Mouse (Mus musculus) liver, postnatal 0 days (tissue): ENCODE results near the gene Zfp790. TPM values are rescaled to one million over a fixed set of nuclear protein-coding genes. Genes with fewer than 3 reads are reported as not detected.

ENCODE experiments used
- ATAC-seq: fragments of 200-750 bp; cut with Nextera tagmentation; 2 replicates; pipeline ENCODE4 v1.8.0; 2017; ENCODE audit warnings: mild to moderate bottlenecking, moderate library complexity
- DNase-seq: peaks from one replicate; pipeline ENCODE4 v3.0.0-alpha.2; 2016
- H3K27ac ChIP-seq: fragments of 300-500 bp; sonication (generic); 2 replicates; pipeline ENCODE4 v1.5.1; 2014; ENCODE audit warnings: antibody characterized with exemption, moderate library complexity, mild to moderate bottlenecking, low read depth
- H3K27me3 ChIP-seq: fragments of 300-500 bp; sonication (generic); 2 replicates; pipeline ENCODE4 v1.6.1; 2014; ENCODE audit warnings: low read length, control low read depth, mixed read lengths; ENCODE audit not compliant: insufficient read depth
- H3K36me3 ChIP-seq: fragments of 300-500 bp; sonication (generic); replicated peaks from 2 replicates; pipeline ENCODE4 v1.6.1; 2014; ENCODE audit warnings: mild to moderate bottlenecking, control low read depth, low read length, moderate library complexity, mixed read lengths; ENCODE audit not compliant: insufficient read depth
- H3K4me1 ChIP-seq: fragments of 300-500 bp; sonication (generic); 2 replicates; pipeline ENCODE4 v1.6.1; 2014; ENCODE audit warnings: antibody characterized with exemption, mild to moderate bottlenecking, control low read depth; ENCODE audit not compliant: insufficient read depth
- H3K4me2 ChIP-seq: fragments of 300-500 bp; sonication (generic); 2 replicates; pipeline ENCODE4 v1.6.1; 2014; ENCODE audit warnings: low read depth, mild to moderate bottlenecking, low read length, moderate library complexity, mixed read lengths
- H3K4me3 ChIP-seq: fragments of 300-500 bp; sonication (generic); 2 replicates; pipeline ENCODE4 v1.5.1; 2014; ENCODE audit warnings: low read depth, low read length
- H3K9ac ChIP-seq: fragments of 300-500 bp; sonication (generic); replicated peaks from 2 replicates; pipeline ENCODE4 v1.6.1; 2014; ENCODE audit warnings: mild to moderate bottlenecking, moderate library complexity
- H3K9me3 ChIP-seq: fragments of 300-500 bp; sonication (generic); 2 replicates; pipeline ENCODE4 v1.6.1; 2016; ENCODE audit warnings: mild to moderate bottlenecking, control low read depth, low read length, mixed read lengths
- CTCF ChIP-seq: sonication (generic); IDR thresholded peaks from 2 replicates; pipeline ENCODE4 v1.5.1; 2016; ENCODE audit warnings: antibody characterized with exemption, low read depth
- EP300 ChIP-seq: IDR thresholded peaks from 2 replicates; pipeline ENCODE4 v1.6.1; 2016; ENCODE audit warnings: antibody characterized with exemption, low read depth, mild to moderate bottlenecking
- WGBS: fragments of 180-500 bp; shearing (Covaris S2); extraction: QIAGEN DNeasy Blood & Tissue Kit; methylation state at CpG from one replicate; pipeline ENCODE4 v1.1.7; 2014; ENCODE audit not compliant: insufficient replicate concordance; 5-methylcytosine and 5-hydroxymethylcytosine counted together
- polyA plus RNA-seq: library from polyadenylated mRNA; unstranded; fragments of >200 nt; fragmentation: Nextera tagmentation; extraction: Ambion mirVana; gene quantifications from 2 replicates; pipeline ENCODE4 v1.2.1, GENCODE M21; 2015

The Zfp790 gene
- polyA plus RNA-seq, result 2.2 and 2.5 TPM in 2 replicates

DNA sequence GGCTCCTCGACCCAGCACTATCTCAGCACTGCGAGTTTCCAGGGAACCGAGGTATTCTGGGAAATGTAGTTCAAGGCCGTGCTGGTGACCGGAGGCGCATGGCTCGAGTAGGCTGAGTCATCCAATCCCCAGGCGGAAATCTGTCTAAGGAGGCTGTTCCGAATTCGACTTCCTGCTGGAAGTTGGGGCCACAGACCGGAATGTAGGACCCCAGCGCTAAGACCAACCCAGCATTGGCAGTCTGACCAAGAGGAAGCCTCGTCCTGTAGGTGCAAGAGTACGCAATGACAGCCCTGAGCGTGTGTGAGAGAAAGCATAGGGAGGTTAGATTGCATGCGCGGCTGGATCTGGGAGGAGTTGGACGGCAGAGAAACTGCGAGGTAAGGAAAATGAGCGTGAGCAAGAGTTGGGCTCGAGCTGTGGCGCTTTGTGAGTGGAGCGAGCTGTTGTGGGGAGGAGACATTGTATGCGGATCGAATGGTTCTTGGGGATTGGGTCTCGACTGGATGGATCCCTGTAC, at the start of gene Zfp790:
Zfp790 (plus strand) TSS at position 205 of the 520 bp plus-strand sequence.
- peaks cover 36% of the 10 kb centered on the region for H3K4me1 ChIP-seq
- no peaks in the 10 kb centered on the region for H3K27me3 ChIP-seq
- H3K9ac ChIP-seq, result peak within 1 kb of the TSS; percentile 69
- H3K9me3 ChIP-seq, result no peaks in the 10 kb centered on the region
- peak; percentile 87 for DNase-seq
- peak within 1 kb of the TSS; percentile 75 for H3K4me3 ChIP-seq
- under 1% methylated on average over 26 of the region's 26 CpGs for WGBS
- H3K27ac ChIP-seq, result peak within 1 kb of the TSS; percentile 85
- peak; percentile 94 for ATAC-seq
- no peaks in the 10 kb centered on the region for H3K36me3 ChIP-seq
- TF ChIP-seq EP300, result no peak
- no peak for TF ChIP-seq CTCF
- H3K4me2 ChIP-seq, result peak within 1 kb of the TSS; percentile 98

DNA sequence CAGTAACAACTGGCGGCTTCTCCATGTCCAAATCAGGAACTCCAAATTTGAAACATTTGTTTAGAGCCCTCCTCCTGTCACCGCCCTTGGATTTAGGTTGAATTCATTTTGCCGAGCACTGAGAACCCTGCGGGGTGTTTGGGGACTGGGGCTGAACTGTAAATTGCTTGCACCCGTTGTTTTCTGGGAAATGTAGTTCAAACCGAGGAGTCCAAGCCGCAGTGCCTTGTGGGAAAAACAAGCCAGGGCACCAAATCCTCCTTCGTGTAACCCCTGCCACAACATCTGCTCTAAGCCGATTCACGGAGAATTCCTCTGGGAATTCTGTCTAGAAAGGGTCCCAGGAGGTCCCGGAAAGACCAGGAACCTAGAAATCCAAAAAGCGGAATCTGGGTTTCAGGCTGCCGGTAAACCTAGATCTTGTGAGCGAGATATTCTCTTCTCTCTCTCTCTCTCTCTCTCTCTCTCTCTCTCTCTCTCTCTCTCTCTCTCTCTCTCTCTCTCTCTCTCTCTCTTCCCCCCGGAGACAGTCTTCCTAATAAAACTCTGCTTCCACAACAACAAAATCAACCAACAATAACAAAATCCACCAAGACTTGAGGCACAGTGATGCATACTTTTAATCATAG, 48.7 kb upstream of the Zfp790 start:
- no peak for TF ChIP-seq EP300
- TF ChIP-seq CTCF, result no peak
- Histone ChIP-seq H3K27ac (peak overlapping the region; percentile 90), H3K36me3 (peaks cover 2% of the 10 kb centered on the region; the same call in 1 of the 2 replicates), H3K4me1 (peaks cover 19% of the 10 kb centered on the region), H3K27me3 (no peaks in the 10 kb centered on the region), H3K9ac (peak overlapping the region; percentile 54), H3K4me3 (peak overlapping the region; percentile 67), H3K9me3 (no peaks in the 10 kb centered on the region), H3K4me2 (peak overlapping the region; percentile 94)
- DNase-seq (peak; percentile 80), ATAC-seq (peak; percentile 63)
- WGBS, result 1% methylated on average over 15 of the region's 15 CpGs

DNA sequence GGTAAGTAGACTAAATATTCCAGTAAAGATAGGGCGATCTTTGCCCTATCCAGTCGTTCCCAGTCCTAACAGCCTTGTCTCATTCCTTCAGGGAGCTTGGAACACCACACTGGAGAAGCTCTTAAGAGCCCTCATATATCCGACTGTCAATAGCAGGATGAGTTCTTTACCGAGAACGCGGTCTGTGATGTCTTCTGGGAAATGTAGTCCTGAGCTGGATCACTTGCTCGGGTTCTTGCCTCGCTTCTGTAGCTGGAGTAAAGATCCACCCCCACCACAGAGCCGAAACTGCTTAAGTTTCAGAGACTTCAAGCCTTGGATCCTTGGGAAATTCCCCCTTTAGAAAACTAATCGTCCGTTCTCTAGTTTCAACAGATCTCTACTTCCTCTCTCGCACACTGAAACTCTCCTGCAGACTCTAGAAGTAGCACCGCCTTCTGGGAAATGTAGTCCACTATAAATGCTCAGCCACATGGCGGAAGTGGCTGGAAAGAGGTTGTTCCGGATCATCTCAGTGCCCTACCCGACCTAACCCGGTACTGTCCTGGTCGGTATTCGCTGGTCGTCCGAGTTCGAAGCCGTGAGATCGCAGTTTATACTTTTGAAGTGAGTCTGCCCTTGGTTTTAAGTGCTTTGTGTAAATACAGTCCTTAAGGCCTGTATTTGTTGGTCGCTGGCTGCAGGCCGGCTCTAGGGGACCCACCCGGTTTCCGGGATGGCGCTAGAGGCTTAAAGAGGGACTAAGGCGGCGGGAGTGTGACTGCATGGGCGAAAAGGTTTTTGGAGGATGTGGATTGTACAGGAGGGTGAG, 47.6 kb upstream of the Zfp790 start, which contains the start of gene Zfp84:
Zfp84 (plus strand) TSS at position 463 of the 811 bp plus-strand sequence.
- WGBS, result under 1% methylated on average over 32 of the region's 32 CpGs
- Histone ChIP-seq H3K4me1 (peaks cover 19% of the 10 kb centered on the region), H3K4me2 (peak within 1 kb of the TSS; percentile 94), H3K36me3 (peaks cover 7% of the 10 kb centered on the region), H3K27me3 (no peaks in the 10 kb centered on the region), H3K27ac (peak within 1 kb of the TSS; percentile 90), H3K9me3 (no peaks in the 10 kb centered on the region), H3K9ac (peak within 1 kb of the TSS; percentile 65), H3K4me3 (peak within 1 kb of the TSS; percentile 67)
- DNase-seq (peak; percentile 86), ATAC-seq (peak; percentile 97)
- no peak for TF ChIP-seq EP300
- no peak for TF ChIP-seq CTCF

DNA sequence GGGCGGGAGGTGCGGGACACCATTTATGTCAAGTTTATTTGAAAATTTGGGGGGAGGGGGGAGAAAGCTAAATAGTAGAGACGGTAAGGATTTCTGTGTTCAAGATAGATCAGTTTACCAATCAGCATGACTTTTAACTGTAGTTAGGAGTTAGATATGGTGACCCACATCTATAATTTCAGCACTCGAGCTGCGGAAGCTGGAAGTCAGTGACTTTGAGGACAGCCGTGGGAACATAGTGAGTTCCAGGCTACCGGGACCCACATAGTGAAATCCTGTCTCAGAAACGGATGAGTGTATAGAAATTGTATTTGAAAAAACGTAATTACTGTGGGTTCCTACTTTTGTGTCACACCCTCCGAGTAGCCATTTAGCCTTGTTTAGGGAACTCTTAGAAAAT, 46.9 kb upstream of the Zfp790 start:
- peak overlapping the region; percentile 90 for H3K27ac ChIP-seq
- H3K4me2 ChIP-seq, result peak overlapping the region; percentile 94
- H3K9me3 ChIP-seq, result no peaks in the 10 kb centered on the region
- no peaks in the 10 kb centered on the region for H3K27me3 ChIP-seq
- DNase-seq (no peak), ATAC-seq (no peak)
- peak overlapping the region; percentile 65 for H3K9ac ChIP-seq
- H3K4me3 ChIP-seq, result peak overlapping the region; percentile 67
- WGBS, result 2% methylated on average over 10 of the region's 10 CpGs
- H3K4me1 ChIP-seq, result peaks cover 19% of the 10 kb centered on the region
- H3K36me3 ChIP-seq, result peaks cover 13% of the 10 kb centered on the region
- TF ChIP-seq EP300, result no peak
- TF ChIP-seq CTCF, result no peak

DNA sequence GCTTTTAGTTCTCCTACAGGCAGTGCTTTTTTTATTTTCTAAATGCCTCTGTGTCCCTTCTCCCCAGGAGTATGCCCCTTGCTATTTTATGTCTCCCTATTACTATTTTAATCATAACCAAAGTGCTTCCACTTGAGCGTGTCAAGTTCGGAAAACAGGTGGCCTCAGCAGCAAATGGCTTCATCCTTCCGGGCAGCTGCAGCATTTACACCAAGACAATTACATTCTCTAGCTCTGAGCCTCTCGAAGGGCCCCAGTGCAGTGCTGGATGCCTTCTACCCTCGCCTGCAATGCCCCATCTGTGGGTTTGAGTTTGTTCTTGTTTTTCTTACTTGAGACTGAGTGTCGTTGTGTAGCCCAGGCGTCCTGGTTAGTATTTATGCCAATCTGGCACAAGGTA, 42.4 kb upstream of the Zfp790 start:
- H3K4me1 ChIP-seq, result peaks cover 10% of the 10 kb centered on the region
- peak; percentile 4 for DNase-seq
- H3K9me3 ChIP-seq, result peaks cover 9% of the 10 kb centered on the region
- no peak overlapping the region for H3K4me3 ChIP-seq
- 89% methylated on average over 7 of the region's 7 CpGs for WGBS
- peaks cover 56% of the 10 kb centered on the region for H3K36me3 ChIP-seq
- no peak for TF ChIP-seq EP300
- no peak for TF ChIP-seq CTCF
- H3K27me3 ChIP-seq, result no peaks in the 10 kb centered on the region
- ATAC-seq, result no peak
- no peak overlapping the region for H3K27ac ChIP-seq
- no peak overlapping the region for H3K9ac ChIP-seq
- H3K4me2 ChIP-seq, result no peak overlapping the region

DNA sequence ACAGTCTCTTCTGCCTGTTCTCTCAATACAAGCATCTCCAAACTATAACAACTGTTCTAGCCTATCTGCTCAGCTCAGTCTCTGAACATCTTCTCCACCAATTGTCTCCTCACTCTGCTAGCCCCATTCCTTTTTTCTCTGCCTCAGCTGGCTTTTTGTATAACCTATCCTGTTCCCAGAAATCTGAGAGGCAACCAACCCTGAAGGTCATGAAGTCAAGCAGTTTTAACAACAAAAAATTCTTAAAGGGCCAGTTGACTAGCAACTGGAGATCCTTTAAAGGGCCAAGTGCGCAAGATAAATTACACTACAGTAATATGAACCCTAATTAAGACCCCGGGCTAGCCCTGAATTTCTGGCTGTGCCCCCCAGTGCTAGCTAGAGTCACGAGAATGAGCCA, 41.5 kb upstream of the Zfp790 start:
- ATAC-seq (no peak), DNase-seq (no peak)
- Histone ChIP-seq H3K9me3 (peaks cover 9% of the 10 kb centered on the region), H3K9ac (no peak overlapping the region), H3K4me1 (peaks cover 9% of the 10 kb centered on the region), H3K36me3 (peaks cover 62% of the 10 kb centered on the region), H3K27ac (no peak overlapping the region), H3K4me3 (no peak overlapping the region), H3K4me2 (no peak overlapping the region), H3K27me3 (no peaks in the 10 kb centered on the region)
- 90% methylated on average over 3 of the region's 3 CpGs for WGBS
- TF ChIP-seq EP300 (no peak), CTCF (no peak)
